Mouse (Mus musculus) kidney, adult 2 months (tissue): Measurements from ENCODE around the gene Nemf.

Experiments
- CTCF ChIP-seq: fragments of 200-500 bp; conservative IDR thresholded peaks from 2 replicates; pipeline ENCODE4 v1.5.1; 2011; ENCODE audit warnings: low read depth, mild to moderate bottlenecking, control low read depth, low read length, moderate library complexity, mixed read lengths; ENCODE audit not compliant: insufficient read depth, insufficient read length
- POLR2A ChIP-seq: fragments of 200-500 bp; IDR thresholded peaks from one replicate; pipeline ENCODE4 v1.6.1; 2011; ENCODE audit warnings: low read depth, low read length, control low read depth

GRCm38 (mm10) chr12:69298281-69298680 is 58.7 kb downstream of the Nemf start:
- TF ChIP-seq CTCF (no peak), POLR2A (no peak)
